Mouse (Mus musculus) layer of hippocampus, adult 2 months (tissue): ENCODE results near the gene Olfr1043. TPM values are rescaled to one million over a fixed set of nuclear protein-coding genes. Genes with fewer than 3 reads are reported as not detected.
"Not testable (repeated sequence)": the region's sequence is repeated elsewhere in the genome, so short reads cannot be mapped to it uniquely, and the experiment has no call there.

Experiments
- DNase-seq, 2 experiments: peaks; one replicate each; pipeline ENCODE4 v3.0.0; 2022; ENCODE audit warnings: low spot score in 2 of 2
- H3K27ac ChIP-seq: fragments of 200-600 bp; 2 replicates; pipeline ENCODE4 v1.8.1; 2022
- H3K4me3 ChIP-seq: fragments of 200-600 bp; 2 replicates; pipeline ENCODE4 v1.8.1; 2022; ENCODE audit warnings: mild to moderate bottlenecking
- CTCF ChIP-seq: fragments of 200-600 bp; conservative IDR thresholded peaks from 2 replicates; pipeline ENCODE4 v1.8.1; 2022; ENCODE audit warnings: antibody characterized with exemption, mild to moderate bottlenecking, moderate library complexity
- long read RNA-seq, 2 experiments: library from polyadenylated mRNA; stranded (forward); transcript quantifications; one replicate each; pipeline ENCODE4 v2.0.0; 2021; ENCODE audit warnings: borderline mapping rate in 2 of 2
- total RNA-seq, 2 experiments: library from RNA; stranded (reverse); gene quantifications; 2 replicates each; pipeline ENCODE4 v1.2.3; 2021

The Olfr1043 gene
- total RNA-seq: not detected
- long read RNA-seq, experiment 1: 0 reads
- long read RNA-seq, experiment 2: 0 reads

GRCm38 (mm10) chr2:86167422-86167821 is at the start of gene Olfr1043:
Gene Olfr1043, minus strand, starts transcription at chr2:86167522.
- TF ChIP-seq CTCF: no peak
- Histone ChIP-seq H3K27ac (no peak within 1 kb of the TSS), H3K4me3 (no peak within 1 kb of the TSS)
- DNase-seq: no peak

GRCm38 (mm10) chr2:86202909-86203308 is 35.6 kb upstream of the Olfr1043 start, which contains the start of gene Olfr1045:
Gene Olfr1045, minus strand, starts transcription at chr2:86203009.
- TF ChIP-seq CTCF: no peak
- DNase-seq: no peak
- H3K4me3 ChIP-seq: no peak within 1 kb of the TSS
- no peak within 1 kb of the TSS for H3K27ac ChIP-seq

GRCm38 (mm10) chr2:86195863-86196262 is 28.5 kb upstream of the Olfr1043 start:
- TF ChIP-seq CTCF: no peak
- DNase-seq: no peak
- H3K27ac ChIP-seq: no peak overlapping the region
- no peak overlapping the region for H3K4me3 ChIP-seq

GRCm38 (mm10) chr2:86185583-86185982 is 18.3 kb upstream of the Olfr1043 start, which contains the start of gene Olfr52:
Gene Olfr52, minus strand, starts transcription at chr2:86185683.
- no peak within 1 kb of the TSS for H3K4me3 ChIP-seq
- DNase-seq: no peak
- TF ChIP-seq CTCF: no peak

GRCm38 (mm10) chr2:86179950-86180349 is 12.6 kb upstream of the Olfr1043 start:
- H3K27ac ChIP-seq: no peak overlapping the region
- no peak for TF ChIP-seq CTCF
- no peak for DNase-seq
- no peak overlapping the region for H3K4me3 ChIP-seq

More at GRCm38 (mm10) chr2:86185583-86185982, 18.3 kb upstream of the Olfr1043 start, which contains the start of gene Olfr52:
- H3K27ac ChIP-seq: no peak within 1 kb of the TSS

GRCm38 (mm10) chr2:86177720-86178119 is 10.4 kb upstream of the Olfr1043 start, which contains the start of gene Olfr1044:
Gene Olfr1044, minus strand, starts transcription at chr2:86177820.
- TF ChIP-seq CTCF: no peak
- no peak within 1 kb of the TSS for H3K27ac ChIP-seq
- no peak within 1 kb of the TSS for H3K4me3 ChIP-seq
- no peak for DNase-seq

- not testable (repeated sequence) for DNase-seq, H3K27ac ChIP-seq, H3K4me3 ChIP-seq
These were observed 8.1 kb upstream of the Olfr1043 start for GRCm38 (mm10) chr2:86175422-86175821.

GRCm38 (mm10) chr2:86161738-86162137 is 5.6 kb downstream of the Olfr1043 start, which contains the start of gene Olfr1042:
Gene Olfr1042, minus strand, starts transcription at chr2:86161838.
- H3K27ac ChIP-seq: no peak within 1 kb of the TSS
- no peak within 1 kb of the TSS for H3K4me3 ChIP-seq
- no peak for TF ChIP-seq CTCF
- DNase-seq: no peak

- Histone ChIP-seq H3K27ac (no peak within 1 kb of the TSS), H3K4me3 (no peak within 1 kb of the TSS)
- no peak for TF ChIP-seq CTCF
- no peak for DNase-seq
These were observed 20.7 kb downstream of the Olfr1043 start, which contains the start of gene Olfr1040 for GRCm38 (mm10) chr2:86146632-86147031. Gene Olfr1040, minus strand, starts transcription at chr2:86146732.

- H3K4me3 ChIP-seq: no peak within 1 kb of the TSS
- no peak for DNase-seq
- H3K27ac ChIP-seq: no peak within 1 kb of the TSS
- TF ChIP-seq CTCF: no peak
These were observed 31.5 kb downstream of the Olfr1043 start, which contains the start of gene Olfr1039 for GRCm38 (mm10) chr2:86135828-86136227. Gene Olfr1039, minus strand, starts transcription at chr2:86135928.

Other genes starting within 250 kb of the Olfr1043 start
- gene Olfr1026, start 246.0 kb downstream of the Olfr1043 start, total RNA-seq: not detected
- under 1 TPM in 1 of 2 experiments, not detected in 1; 0.10 TPM for gene Olfr1028, start 217.1 kb downstream of the Olfr1043 start, total RNA-seq
- not detected for gene Olfr1029, start 193.6 kb downstream of the Olfr1043 start, total RNA-seq
- not detected for gene Olfr1030, start 188.2 kb downstream of the Olfr1043 start, total RNA-seq
- not detected for gene Olfr1031, start 177.2 kb downstream of the Olfr1043 start, total RNA-seq
- gene Olfr1032, start 162.0 kb downstream of the Olfr1043 start, total RNA-seq: not detected
- gene Olfr1033, start 146.9 kb downstream of the Olfr1043 start, total RNA-seq: not detected
- gene Olfr1034, start 121.7 kb downstream of the Olfr1043 start, total RNA-seq: not detected
- not detected for gene Olfr1036, start 93.5 kb downstream of the Olfr1043 start, total RNA-seq
- not detected for gene Olfr1037, start 80.1 kb downstream of the Olfr1043 start, total RNA-seq
- not detected for gene Olfr1039, start 31.6 kb downstream of the Olfr1043 start, total RNA-seq
- not detected for gene Olfr1040, start 20.8 kb downstream of the Olfr1043 start, total RNA-seq
- gene Olfr1042, start 5.7 kb downstream of the Olfr1043 start, total RNA-seq: not detected
- gene Olfr1044, start 10.3 kb upstream of the Olfr1043 start, total RNA-seq: not detected
- not detected for gene Olfr52, start 18.2 kb upstream of the Olfr1043 start, total RNA-seq
- gene Olfr1045, start 35.5 kb upstream of the Olfr1043 start, total RNA-seq: not detected
- gene Olfr1046, start 51.8 kb upstream of the Olfr1043 start, total RNA-seq: not detected
- not detected for gene Olfr1047, start 63.9 kb upstream of the Olfr1043 start, total RNA-seq
- gene Olfr1048, start 72.8 kb upstream of the Olfr1043 start, total RNA-seq: not detected
- not detected for gene Olfr1049, start 90.8 kb upstream of the Olfr1043 start, total RNA-seq
- not detected for gene Olfr1051, start 111.6 kb upstream of the Olfr1043 start, total RNA-seq
- gene Olfr1052, start 124.9 kb upstream of the Olfr1043 start, total RNA-seq: not detected
- gene Olfr1053, start 147.8 kb upstream of the Olfr1043 start, total RNA-seq: not detected
- gene Olfr1054, start 167.9 kb upstream of the Olfr1043 start, total RNA-seq: not detected
- not detected for gene Olfr1055, start 182.8 kb upstream of the Olfr1043 start, total RNA-seq
- gene Olfr1056, start 194.9 kb upstream of the Olfr1043 start, total RNA-seq: not detected
- not detected for gene Olfr1057, start 210.9 kb upstream of the Olfr1043 start, total RNA-seq
- gene Olfr1058, start 221.0 kb upstream of the Olfr1043 start, total RNA-seq: not detected
- not detected for gene Olfr1061, start 246.5 kb upstream of the Olfr1043 start, total RNA-seq